Mouse (Mus musculus): ENCODE results near the gene Dcaf8. TPM values are rescaled to one million over a fixed set of nuclear protein-coding genes. Genes with fewer than 3 reads are reported as not detected.

Dcaf8 gene
- 53.2 and 55.6 TPM in 2 replicates for polyA plus RNA-seq (2012; rRNA removed)

GRCm38 (mm10) chr1:172147835-172148278 lies at the start of gene Dcaf8:
Dcaf8 (plus strand) TSS chr1:172148084.
- H3K27me3 ChIP-seq (ENCODE audit: control insufficient read depth, insufficient read depth, low read length): no peaks in the 10 kb centered on the region
- peak within 1 kb of the TSS; percentile 95 for H3K27ac ChIP-seq (ENCODE audit: control insufficient read depth, insufficient read depth, low read depth, low read length)
- TF ChIP-seq CTCF (IDR thresholded peaks at IDR 0.05; ENCODE audit: control insufficient read depth, insufficient read depth, insufficient replicate concordance, low read depth, low read length) (no peak), POLR2A (IDR thresholded peaks at IDR 0.05; ENCODE audit: control insufficient read depth, low read depth, low read length) (peak; percentile 98)
- peak within 1 kb of the TSS; percentile 92 for H3K4me3 ChIP-seq (ENCODE audit: control insufficient read depth, low read depth, low read length)
- H3K36me3 ChIP-seq (ENCODE audit: control insufficient read depth, insufficient read depth, low read length): no peaks in the 10 kb centered on the region
- peaks cover 2% of the 10 kb centered on the region for H3K4me1 ChIP-seq (ENCODE audit: control insufficient read depth, insufficient read depth, low read length)

- Histone ChIP-seq H3K4me1 (ENCODE audit: control insufficient read depth, insufficient read depth, low read length) (no peaks in the 10 kb centered on the region), H3K36me3 (ENCODE audit: control insufficient read depth, insufficient read depth, low read length) (peaks cover 6% of the 10 kb centered on the region), H3K4me3 (ENCODE audit: control insufficient read depth, low read depth, low read length) (no peak overlapping the region), H3K27me3 (ENCODE audit: control insufficient read depth, insufficient read depth, low read length) (no peaks in the 10 kb centered on the region), H3K27ac (ENCODE audit: control insufficient read depth, insufficient read depth, low read depth, low read length) (no peak overlapping the region)
- TF ChIP-seq CTCF (IDR thresholded peaks at IDR 0.05; ENCODE audit: control insufficient read depth, insufficient read depth, insufficient replicate concordance, low read depth, low read length) (no peak), POLR2A (IDR thresholded peaks at IDR 0.05; ENCODE audit: control insufficient read depth, low read depth, low read length) (no peak)
Observed at GRCm38 (mm10) chr1:172099325-172100033, 48.4 kb upstream of the Dcaf8 start.

- Histone ChIP-seq H3K36me3 (ENCODE audit: control insufficient read depth, insufficient read depth, low read length) (peaks cover 6% of the 10 kb centered on the region), H3K4me1 (ENCODE audit: control insufficient read depth, insufficient read depth, low read length) (no peaks in the 10 kb centered on the region; the same call in 1 of the 2 replicates), H3K4me3 (ENCODE audit: control insufficient read depth, low read depth, low read length) (no peak overlapping the region), H3K27ac (ENCODE audit: control insufficient read depth, insufficient read depth, low read depth, low read length) (no peak overlapping the region), H3K27me3 (ENCODE audit: control insufficient read depth, insufficient read depth, low read length) (no peaks in the 10 kb centered on the region)
- TF ChIP-seq CTCF (IDR thresholded peaks at IDR 0.05; ENCODE audit: control insufficient read depth, insufficient read depth, insufficient replicate concordance, low read depth, low read length): no peak
- TF ChIP-seq POLR2A (IDR thresholded peaks at IDR 0.05; ENCODE audit: control insufficient read depth, low read depth, low read length): no peak
Observed at GRCm38 (mm10) chr1:172103619-172104018, 44.3 kb upstream of the Dcaf8 start.

GRCm38 (mm10) chr1:172105101-172105500 lies 42.8 kb upstream of the Dcaf8 start:
- TF ChIP-seq POLR2A (IDR thresholded peaks at IDR 0.05; ENCODE audit: control insufficient read depth, low read depth, low read length): no peak
- TF ChIP-seq CTCF (IDR thresholded peaks at IDR 0.05; ENCODE audit: control insufficient read depth, insufficient read depth, insufficient replicate concordance, low read depth, low read length): no peak
- H3K27ac ChIP-seq (ENCODE audit: control insufficient read depth, insufficient read depth, low read depth, low read length): no peak overlapping the region
- H3K27me3 ChIP-seq (ENCODE audit: control insufficient read depth, insufficient read depth, low read length): no peaks in the 10 kb centered on the region
- no peaks in the 10 kb centered on the region; the same call in 1 of the 2 replicates for H3K4me1 ChIP-seq (ENCODE audit: control insufficient read depth, insufficient read depth, low read length)
- H3K36me3 ChIP-seq (ENCODE audit: control insufficient read depth, insufficient read depth, low read length): peaks cover 6% of the 10 kb centered on the region
- H3K4me3 ChIP-seq (ENCODE audit: control insufficient read depth, low read depth, low read length): no peak overlapping the region

GRCm38 (mm10) chr1:172107777-172108477 lies 40.0 kb upstream of the Dcaf8 start:
- H3K36me3 ChIP-seq (ENCODE audit: control insufficient read depth, insufficient read depth, low read length): peaks cover 3% of the 10 kb centered on the region

GRCm38 (mm10) chr1:172116948-172117347 lies 30.9 kb upstream of the Dcaf8 start:
- Histone ChIP-seq H3K27me3 (ENCODE audit: control insufficient read depth, insufficient read depth, low read length) (no peaks in the 10 kb centered on the region), H3K4me1 (ENCODE audit: control insufficient read depth, insufficient read depth, low read length) (no peaks in the 10 kb centered on the region), H3K36me3 (ENCODE audit: control insufficient read depth, insufficient read depth, low read length) (peaks cover 11% of the 10 kb centered on the region), H3K27ac (ENCODE audit: control insufficient read depth, insufficient read depth, low read depth, low read length) (no peak overlapping the region), H3K4me3 (ENCODE audit: control insufficient read depth, low read depth, low read length) (no peak overlapping the region)
- TF ChIP-seq CTCF (IDR thresholded peaks at IDR 0.05; ENCODE audit: control insufficient read depth, insufficient read depth, insufficient replicate concordance, low read depth, low read length) (no peak), POLR2A (IDR thresholded peaks at IDR 0.05; ENCODE audit: control insufficient read depth, low read depth, low read length) (no peak)

More at GRCm38 (mm10) chr1:172107777-172108477, 40.0 kb upstream of the Dcaf8 start:
- H3K27me3 ChIP-seq (ENCODE audit: control insufficient read depth, insufficient read depth, low read length): no peaks in the 10 kb centered on the region
- no peak for TF ChIP-seq CTCF (IDR thresholded peaks at IDR 0.05; ENCODE audit: control insufficient read depth, insufficient read depth, insufficient replicate concordance, low read depth, low read length)
- no peak for TF ChIP-seq POLR2A (IDR thresholded peaks at IDR 0.05; ENCODE audit: control insufficient read depth, low read depth, low read length)
- H3K4me3 ChIP-seq (ENCODE audit: control insufficient read depth, low read depth, low read length): no peak overlapping the region
- H3K4me1 ChIP-seq (ENCODE audit: control insufficient read depth, insufficient read depth, low read length): no peaks in the 10 kb centered on the region; the same call in 1 of the 2 replicates
- no peak overlapping the region for H3K27ac ChIP-seq (ENCODE audit: control insufficient read depth, insufficient read depth, low read depth, low read length)

GRCm38 (mm10) chr1:172119100-172119499 lies 28.8 kb upstream of the Dcaf8 start:
- no peaks in the 10 kb centered on the region for H3K27me3 ChIP-seq (ENCODE audit: control insufficient read depth, insufficient read depth, low read length)
- H3K36me3 ChIP-seq (ENCODE audit: control insufficient read depth, insufficient read depth, low read length): peaks cover 8% of the 10 kb centered on the region
- no peak overlapping the region for H3K4me3 ChIP-seq (ENCODE audit: control insufficient read depth, low read depth, low read length)
- no peak for TF ChIP-seq POLR2A (IDR thresholded peaks at IDR 0.05; ENCODE audit: control insufficient read depth, low read depth, low read length)
- no peak for TF ChIP-seq CTCF (IDR thresholded peaks at IDR 0.05; ENCODE audit: control insufficient read depth, insufficient read depth, insufficient replicate concordance, low read depth, low read length)
- no peaks in the 10 kb centered on the region for H3K4me1 ChIP-seq (ENCODE audit: control insufficient read depth, insufficient read depth, low read length)
- no peak overlapping the region for H3K27ac ChIP-seq (ENCODE audit: control insufficient read depth, insufficient read depth, low read depth, low read length)
